Mouse (Mus musculus) embryonic facial prominence, embryonic 15.5 days (tissue): ENCODE measurements around the gene Zfp672. TPM values are rescaled to one million over a fixed set of nuclear protein-coding genes. Genes with fewer than 3 reads are reported as not detected.

Source experiments
- ATAC-seq: fragments of 200-750 bp; cut with Nextera tagmentation; 2 replicates; pipeline ENCODE4 v1.8.0; 2017; ENCODE audit warnings: low read depth, moderate TSS enrichment; ENCODE audit not compliant: insufficient number of reproducible peaks, low FRiP score, low TSS enrichment
- H3K27ac ChIP-seq: fragments of 300-500 bp; sonication (generic); replicated peaks from 2 replicates; pipeline ENCODE4 v1.5.1; 2015; ENCODE audit warnings: mild to moderate bottlenecking, inconsistent platforms
- H3K27me3 ChIP-seq: fragments of 300-500 bp; sonication (generic); 2 replicates; pipeline ENCODE4 v1.6.1; 2015; ENCODE audit warnings: inconsistent platforms
- H3K36me3 ChIP-seq: fragments of 300-500 bp; sonication (generic); 2 replicates; pipeline ENCODE4 v1.6.1; 2015; ENCODE audit warnings: mild to moderate bottlenecking, inconsistent platforms
- H3K4me1 ChIP-seq: fragments of 300-500 bp; sonication (generic); 2 replicates; pipeline ENCODE4 v1.6.1; 2015; ENCODE audit warnings: inconsistent platforms
- H3K4me2 ChIP-seq: fragments of 300-500 bp; sonication (generic); replicated peaks from 2 replicates; pipeline ENCODE4 v1.6.1; 2015; ENCODE audit warnings: mild to moderate bottlenecking, inconsistent platforms
- H3K4me3 ChIP-seq: fragments of 300-500 bp; sonication (generic); replicated peaks from 2 replicates; pipeline ENCODE4 v1.5.1; 2015; ENCODE audit warnings: mild to moderate bottlenecking, inconsistent platforms
- H3K9ac ChIP-seq: fragments of 300-500 bp; sonication (generic); 2 replicates; pipeline ENCODE4 v1.6.1; 2015; ENCODE audit warnings: inconsistent platforms
- H3K9me3 ChIP-seq: fragments of 300-500 bp; sonication (generic); replicated peaks from 2 replicates; pipeline ENCODE4 v1.6.1; 2016; ENCODE audit warnings: inconsistent platforms
- WGBS: fragments of 180-500 bp; shearing (Covaris S2); methylation state at CpG from one replicate; pipeline ENCODE4 v1.1.7; 2015; 5-methylcytosine and 5-hydroxymethylcytosine counted together
- polyA plus RNA-seq: library from polyadenylated mRNA; unstranded; fragments of >200 nt; fragmentation: Nextera tagmentation; extraction: Ambion mirVana; gene quantifications from 2 replicates; pipeline ENCODE4 v1.2.1, GENCODE M21; 2015

The Zfp672 gene
- polyA plus RNA-seq, 1 experiment from 2014 or later, result 41.0 TPM

DNA sequence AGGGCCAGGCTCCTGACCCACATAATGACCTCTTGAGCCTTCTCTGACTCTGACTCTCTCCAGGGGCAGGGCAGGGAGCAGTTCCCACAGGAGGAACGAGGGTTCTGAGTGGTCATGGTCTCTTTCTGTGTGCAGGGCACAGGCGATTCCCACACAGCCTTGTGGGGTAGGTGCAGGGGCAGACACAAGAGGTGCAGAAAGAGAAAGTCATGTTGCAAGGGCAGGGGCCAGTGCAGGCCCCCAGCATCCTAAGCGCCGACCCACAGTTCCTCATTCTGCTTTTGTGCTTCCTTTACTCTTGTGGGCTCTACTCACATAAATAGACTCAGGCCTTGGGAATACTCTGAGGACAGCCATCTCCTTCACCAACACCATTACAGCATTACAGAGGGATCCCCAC is 54.4 kb downstream of the Zfp672 start:
- 69% methylated on average over 4 of the region's 4 CpGs for WGBS
- Histone ChIP-seq H3K36me3 (no peaks in the 10 kb centered on the region), H3K4me3 (no peak overlapping the region), H3K4me2 (no peak overlapping the region), H3K27me3 (no peaks in the 10 kb centered on the region), H3K9ac (no peak overlapping the region), H3K4me1 (no peaks in the 10 kb centered on the region), H3K27ac (no peak overlapping the region), H3K9me3 (no peaks in the 10 kb centered on the region)
- ATAC-seq, result no peak

- no peaks in the 10 kb centered on the region for H3K4me1 ChIP-seq
- H3K36me3 ChIP-seq, result no peaks in the 10 kb centered on the region
- ATAC-seq, result no peak
- no peak within 1 kb of the TSS for H3K4me3 ChIP-seq
- H3K27me3 ChIP-seq, result no peaks in the 10 kb centered on the region
- H3K9me3 ChIP-seq, result no peaks in the 10 kb centered on the region
- no peak within 1 kb of the TSS for H3K9ac ChIP-seq
- H3K4me2 ChIP-seq, result no peak within 1 kb of the TSS
- 43% methylated on average over 2 of the region's 2 CpGs for WGBS
- no peak within 1 kb of the TSS for H3K27ac ChIP-seq
Observed at GRCm38 (mm10) chr11:58274572-58274971, 55.6 kb downstream of the Zfp672 start, which contains the start of gene 4930438A08Rik. 4930438A08Rik (plus strand) TSS chr11:58274799.

GRCm38 (mm10) chr11:58268285-58268684 is 61.9 kb downstream of the Zfp672 start:
- H3K9ac ChIP-seq, result no peak overlapping the region
- H3K4me2 ChIP-seq, result no peak overlapping the region
- no peak for ATAC-seq
- WGBS, result 89% methylated on average over 3 of the region's 3 CpGs
- no peaks in the 10 kb centered on the region for H3K9me3 ChIP-seq
- no peaks in the 10 kb centered on the region; the same call in 1 of the 2 replicates for H3K27me3 ChIP-seq
- H3K36me3 ChIP-seq, result no peaks in the 10 kb centered on the region
- H3K27ac ChIP-seq, result no peak overlapping the region
- H3K4me3 ChIP-seq, result no peak overlapping the region
- no peaks in the 10 kb centered on the region for H3K4me1 ChIP-seq

Other genes with a start within 250 kb of the Zfp672 start
- 0.14 TPM in 1 of 2 replicates, not detected in the other for gene Gm12248, start 237.2 kb downstream of the Zfp672 start, polyA plus RNA-seq
- 96.3 and 97.5 TPM in 2 replicates for gene Cnot8, start 226.2 kb downstream of the Zfp672 start, polyA plus RNA-seq
- gene Gemin5, start 161.8 kb downstream of the Zfp672 start, polyA plus RNA-seq, result 16.1 and 16.6 TPM in 2 replicates
- gene Mrpl22, start 158.7 kb downstream of the Zfp672 start, polyA plus RNA-seq, result 107 and 115 TPM in 2 replicates
- 8.5 and 9.0 TPM in 2 replicates for gene Igtp, start 130.8 kb downstream of the Zfp672 start, polyA plus RNA-seq
- 3.6 and 4.7 TPM in 2 replicates for gene Irgm2, start 130.7 kb downstream of the Zfp672 start, polyA plus RNA-seq
- 2.0 and 2.4 TPM in 2 replicates for gene 4930438A08Rik, start 55.5 kb downstream of the Zfp672 start, polyA plus RNA-seq
- gene Zfp692, start 23.3 kb downstream of the Zfp672 start, polyA plus RNA-seq, result 33.1 and 37.1 TPM in 2 replicates
- gene Sh3bp5l, start 385 bp upstream of the Zfp672 start, polyA plus RNA-seq, result 34.0 and 38.7 TPM in 2 replicates
- 0.20 and 0.35 TPM in 2 replicates for gene Lypd8, start 48.7 kb upstream of the Zfp672 start, polyA plus RNA-seq
- not detected in 2 replicates for gene 1810065E05Rik, start 90.8 kb upstream of the Zfp672 start, polyA plus RNA-seq
- not detected in 2 replicates for gene Gm12253, start 102.2 kb upstream of the Zfp672 start, polyA plus RNA-seq
- gene Lypd9, start 122.6 kb upstream of the Zfp672 start, polyA plus RNA-seq, result not detected in 2 replicates
- gene Olfr30, start 131.9 kb upstream of the Zfp672 start, polyA plus RNA-seq, result 0.24 and 0.29 TPM in 2 replicates
- 0.11 and 0.31 TPM in 2 replicates for gene Olfr332, start 162.2 kb upstream of the Zfp672 start, polyA plus RNA-seq
- gene Olfr331, start 172.2 kb upstream of the Zfp672 start, polyA plus RNA-seq, result not detected in 2 replicates
- 0.14 and 0.36 TPM in 2 replicates for gene Olfr330, start 204.5 kb upstream of the Zfp672 start, polyA plus RNA-seq
- 0.16 TPM in 1 of 2 replicates, not detected in the other for gene Olfr329-ps, start 216.1 kb upstream of the Zfp672 start, polyA plus RNA-seq
- gene Olfr328, start 225.3 kb upstream of the Zfp672 start, polyA plus RNA-seq, result 0.08 TPM in 1 of 2 replicates, not detected in the other
- gene Olfr224, start 240.2 kb upstream of the Zfp672 start, polyA plus RNA-seq, result 0.12 TPM in 1 of 2 replicates, not detected in the other
- gene Olfr325, start 247.4 kb upstream of the Zfp672 start, polyA plus RNA-seq, result not detected in 2 replicates